Mouse (Mus musculus): ENCODE data around the gene Olfr649. TPM values are rescaled to one million over a fixed set of nuclear protein-coding genes. Genes with fewer than 3 reads are reported as not detected.

Gene Olfr649
- polyA plus RNA-seq (2012; ENCODE audit: low replicate concordance) = not detected in 2 replicates

GRCm38 (mm10) chr7:104195885-104196284, at the start of gene Olfr649:
TSS of gene Olfr649 (minus strand) at chr7:104195985.

GRCm38 (mm10) chr7:104244287-104245181, 48.7 kb upstream of the Olfr649 start, which contains the start of gene Trim34a:
TSS of gene Trim34a (plus strand) at chr7:104244457.

GRCm38 (mm10) chr7:104218701-104219569, 23.1 kb upstream of the Olfr649 start, which contains the start of gene Trim6:
TSS of gene Trim6 (plus strand) at chr7:104218793.

GRCm38 (mm10) chr7:104183292-104183691, 12.5 kb downstream of the Olfr649 start, which contains the start of gene Olfr648:
TSS of gene Olfr648 (minus strand) at chr7:104183392.

GRCm38 (mm10) chr7:104150456-104150855, 45.3 kb downstream of the Olfr649 start, which contains the start of gene Ubqlnl:
TSS of gene Ubqlnl (minus strand) at chr7:104150556.

GRCm38 (mm10) chr7:104143179-104143578, 52.6 kb downstream of the Olfr649 start, which contains the start of gene Ubqln3:
TSS of gene Ubqln3 (minus strand) at chr7:104143279.

Other genes with a start within 250 kb of the Olfr649 start
- gene Olfr635, start 224.8 kb downstream of the Olfr649 start, polyA plus RNA-seq (2012; ENCODE audit: low replicate concordance) = 0.02 and 0.03 TPM in 2 replicates
- gene Olfr638, start 197.2 kb downstream of the Olfr649 start, polyA plus RNA-seq (2012; ENCODE audit: low replicate concordance) = not detected in 2 replicates
- gene Olfr639, start 178.7 kb downstream of the Olfr649 start, polyA plus RNA-seq (2012; ENCODE audit: low replicate concordance) = not detected in 2 replicates
- not detected in 2 replicates for gene Olfr640, start 170.4 kb downstream of the Olfr649 start, polyA plus RNA-seq (2012; ENCODE audit: low replicate concordance)
- not detected in 2 replicates for gene Olfr641, start 160.5 kb downstream of the Olfr649 start, polyA plus RNA-seq (2012; ENCODE audit: low replicate concordance)
- not detected in 2 replicates for gene Olfr642, start 143.3 kb downstream of the Olfr649 start, polyA plus RNA-seq (2012; ENCODE audit: low replicate concordance)
- 0.04 TPM in 1 of 2 replicates, not detected in the other for gene 4930516K23Rik, start 134.5 kb downstream of the Olfr649 start, polyA plus RNA-seq (2012; ENCODE audit: low replicate concordance)
- not detected in 2 replicates for gene Olfr644, start 124.1 kb downstream of the Olfr649 start, polyA plus RNA-seq (2012; ENCODE audit: low replicate concordance)
- gene Olfr645, start 110.5 kb downstream of the Olfr649 start, polyA plus RNA-seq (2012; ENCODE audit: low replicate concordance) = not detected in 2 replicates
- not detected in 2 replicates for gene Olfr646, start 91.1 kb downstream of the Olfr649 start, polyA plus RNA-seq (2012; ENCODE audit: low replicate concordance)
- gene Ubqln5, start 66.2 kb downstream of the Olfr649 start, polyA plus RNA-seq (2012; ENCODE audit: low replicate concordance) = not detected in 2 replicates
- gene Olfr643, start 58.6 kb downstream of the Olfr649 start, polyA plus RNA-seq (2012; ENCODE audit: low replicate concordance) = not detected in 2 replicates
- gene Ubqln3, start 52.7 kb downstream of the Olfr649 start, polyA plus RNA-seq (2012; ENCODE audit: low replicate concordance) = not detected in 2 replicates
- gene Ubqlnl, start 45.4 kb downstream of the Olfr649 start, polyA plus RNA-seq (2012; ENCODE audit: low replicate concordance) = not detected in 2 replicates
- gene Olfm5, start 31.2 kb downstream of the Olfr649 start, polyA plus RNA-seq (2012; ENCODE audit: low replicate concordance) = not detected in 2 replicates
- not detected in 2 replicates for gene Olfr648, start 12.6 kb downstream of the Olfr649 start, polyA plus RNA-seq (2012; ENCODE audit: low replicate concordance)
- gene Trim6, start 22.8 kb upstream of the Olfr649 start, polyA plus RNA-seq (2012; ENCODE audit: low replicate concordance) = 0.12 TPM in 1 of 2 replicates, not detected in the other
- gene Trim34a, start 48.5 kb upstream of the Olfr649 start, polyA plus RNA-seq (2012; ENCODE audit: low replicate concordance) = 0.55 and 1.2 TPM in 2 replicates
- 0.04 TPM in 1 of 2 replicates, not detected in the other for gene Trim5, start 92.1 kb upstream of the Olfr649 start, polyA plus RNA-seq (2012; ENCODE audit: low replicate concordance)
- gene Trim12a, start 119.5 kb upstream of the Olfr649 start, polyA plus RNA-seq (2012; ENCODE audit: low replicate concordance) = not detected in 2 replicates
- 1.1 and 1.8 TPM in 2 replicates for gene Trim34b, start 133.5 kb upstream of the Olfr649 start, polyA plus RNA-seq (2012; ENCODE audit: low replicate concordance)
- gene Trim12c, start 157.4 kb upstream of the Olfr649 start, polyA plus RNA-seq (2012; ENCODE audit: low replicate concordance) = 3.5 and 6.5 TPM in 2 replicates
- gene Trim30b, start 173.9 kb upstream of the Olfr649 start, polyA plus RNA-seq (2012; ENCODE audit: low replicate concordance) = 0.52 and 0.56 TPM in 2 replicates
- 0.10 and 0.26 TPM in 2 replicates for gene Trim30c, start 204.9 kb upstream of the Olfr649 start, polyA plus RNA-seq (2012; ENCODE audit: low replicate concordance)

All from hematopoietic multipotent progenitor cell, adult 10-12 weeks (in vitro differentiated cells).